Mouse (Mus musculus) heart, adult 2 months (tissue): ENCODE results near the gene Spin4.
A peak's percentile ranks its signal among the peaks of the same experiment; 100 is the strongest.

Source experiments
- CTCF ChIP-seq: fragments of 200-600 bp; IDR thresholded peaks from 2 replicates; pipeline ENCODE4 v1.8.1; 2022; ENCODE audit warnings: antibody characterized with exemption, mild to moderate bottlenecking, moderate library complexity
- EP300 ChIP-seq: fragments of 200-500 bp; IDR thresholded peaks from 2 replicates; pipeline ENCODE4 v1.6.1; 2011; ENCODE audit warnings: low read depth, low read length, control low read depth; ENCODE audit not compliant: insufficient read depth
- POLR2A ChIP-seq: fragments of 200-500 bp; IDR thresholded peaks from 2 replicates; pipeline ENCODE4 v1.6.1; 2011; ENCODE audit warnings: mild to moderate bottlenecking, low read depth, low read length, control low read depth; ENCODE audit not compliant: insufficient read depth

- TF ChIP-seq CTCF (peak; percentile 73), EP300 (no peak), POLR2A (no peak)
Observed at GRCm38 (mm10) chrX:95012033-95012432, 14.4 kb downstream of the Spin4 start.
